Comparison of ENCODE assay signal across 19 mouse cellular contexts in genomic region chr13:112458435-112459018, GRCm38 (mm10).
"Had no signal": no experiment of that assay in that cellular context is flagged by ENCODE, and none has a peak within 500 bp of the region (broad histone marks: within the 10 kb centered on the region; RNA-seq: fewer than 3 reads in every experiment).

No protein-coding gene starts in this region.

- H3K36me3 ChIP-seq: liver, embryonic 15.5 days; lung, embryonic 15.5 days; midbrain, embryonic 10.5 days; midbrain, embryonic 13.5 days; midbrain, embryonic 15.5 days; neural tube, embryonic 13.5 days; neural tube, embryonic 15.5 days had no signal

- H3K9ac ChIP-seq: liver, embryonic 15.5 days; liver, postnatal 0 days; lung, embryonic 15.5 days; midbrain, embryonic 13.5 days; midbrain, embryonic 15.5 days; neural tube, embryonic 13.5 days; neural tube, embryonic 15.5 days had no signal

- H3K27me3 ChIP-seq: lung, embryonic 15.5 days; midbrain, embryonic 13.5 days; midbrain, embryonic 15.5 days; neural tube, embryonic 13.5 days; neural tube, embryonic 15.5 days had no signal

- H3K9me3 ChIP-seq: liver, embryonic 15.5 days; lung, embryonic 15.5 days; midbrain, embryonic 10.5 days; midbrain, embryonic 13.5 days; midbrain, embryonic 15.5 days; neural tube, embryonic 13.5 days; neural tube, embryonic 15.5 days had no signal

- H3K4me3 ChIP-seq: liver, embryonic 15.5 days; lung, embryonic 15.5 days; midbrain, embryonic 10.5 days; midbrain, embryonic 13.5 days; midbrain, embryonic 15.5 days; myocyte; neural tube, embryonic 13.5 days; neural tube, embryonic 15.5 days had no signal

- DNase-seq: liver, postnatal 0 days; lung, adult 2 months; lung, postnatal 4 days; retina, postnatal 1 day; right cerebral cortex, adult 18-20 months; right cerebral cortex, postnatal 25 days; right cerebral cortex, postnatal 4 days; spleen, adult 18-20 months; thymus, adult 18-20 months; thymus, postnatal 14 days; thymus, postnatal 36 days had no signal

- H3K27ac ChIP-seq: liver, embryonic 15.5 days; lung, embryonic 15.5 days; midbrain, embryonic 10.5 days; midbrain, embryonic 13.5 days; midbrain, embryonic 15.5 days; neural tube, embryonic 13.5 days; neural tube, embryonic 15.5 days had no signal

- H3K4me2 ChIP-seq: liver, embryonic 15.5 days; lung, embryonic 15.5 days; midbrain, embryonic 13.5 days; midbrain, embryonic 15.5 days; neural tube, embryonic 13.5 days; neural tube, embryonic 15.5 days had no signal
